Comparison of ENCODE assay signal across 27 mouse cellular contexts in genomic region chr17:46242993-46243392, GRCm38 (mm10). TPM values are rescaled to one million over a fixed set of nuclear protein-coding genes. Genes with fewer than 3 reads are reported as not detected.
DNase-seq lines count a peak whose midpoint lies in the region; ATAC-seq and TF ChIP-seq lines count a peak whose summit lies in the region.
"Had no signal": no experiment of that assay in that cellular context is flagged by ENCODE, and none has a peak within 500 bp of the region (broad histone marks: within the 10 kb centered on the region; RNA-seq: fewer than 3 reads in every experiment).

No protein-coding gene starts in this region.

- H3K27ac ChIP-seq in MEL (ENCODE audit: control insufficient read depth, low read depth, low read length), result no peak overlapping the region
- no peak overlapping the region for H3K27ac ChIP-seq in forebrain, embryonic 14.5 days (ENCODE audit: low read depth, low read length)
- H3K27ac ChIP-seq in heart, embryonic 11.5 days (ENCODE audit: low read depth, low read length), result no peak overlapping the region
- H3K27ac ChIP-seq: heart, embryonic 10.5 days; hindbrain, embryonic 14.5 days; intestine, embryonic 15.5 days; midbrain, embryonic 13.5 days; neural tube, embryonic 15.5 days; stomach, embryonic 15.5 days had no signal

- WGBS in large intestine, adult 2 months, result 25% methylated on average over 4 of the region's 4 CpGs
- WGBS in forebrain, embryonic 14.5 days, result 87% methylated on average over 4 of the region's 4 CpGs
- 84% methylated on average over 4 of the region's 4 CpGs for WGBS in heart, embryonic 11.5 days (ENCODE audit: insufficient replicate concordance)

- no peaks in the 10 kb centered on the region for H3K27me3 ChIP-seq in MEL (ENCODE audit: control insufficient read depth in 1 of 2, insufficient read depth in 2 of 2, low read length in 2 of 2)
- H3K27me3 ChIP-seq in forebrain, embryonic 14.5 days (replicated peaks; ENCODE audit: control insufficient read depth, insufficient read depth, low read length), result no peaks in the 10 kb centered on the region
- 0 out of 2 replicates have a peak, but pooled peaks cover 5% of the 10 kb centered on the region for H3K27me3 ChIP-seq in heart, embryonic 11.5 days (ENCODE audit: control insufficient read depth, insufficient read depth, low read length)
- H3K27me3 ChIP-seq: intestine, embryonic 15.5 days; midbrain, embryonic 13.5 days; neural tube, embryonic 15.5 days; Patski; stomach, embryonic 15.5 days had no signal

- no peak overlapping the region for H3K9ac ChIP-seq in MEL (ENCODE audit: control insufficient read depth, low read depth, low read length, poor library complexity, severe bottlenecking)
- no peak overlapping the region for H3K9ac ChIP-seq in forebrain, embryonic 14.5 days (ENCODE audit: low read length)
- no peak overlapping the region for H3K9ac ChIP-seq in heart, embryonic 11.5 days (ENCODE audit: low read depth, low read length)
- H3K9ac ChIP-seq: hindbrain, embryonic 14.5 days; intestine, embryonic 15.5 days; lung, embryonic 14.5 days; midbrain, embryonic 13.5 days; neural tube, embryonic 15.5 days; stomach, embryonic 15.5 days had no signal

- H3K36me3 ChIP-seq in MEL (ENCODE audit: control insufficient read depth in 1 of 2, insufficient read depth in 2 of 2, low read length in 2 of 2), result peaks cover 10% of the 10 kb centered on the region in 2 experiments
- peaks cover 84% of the 10 kb centered on the region for H3K36me3 ChIP-seq in forebrain, embryonic 14.5 days (ENCODE audit: control insufficient read depth, insufficient read depth, low read length)
- peaks cover 38% of the 10 kb centered on the region for H3K36me3 ChIP-seq in heart, embryonic 11.5 days (ENCODE audit: control insufficient read depth, insufficient read depth, low read length)

- TF ChIP-seq RAD21 in MEL (IDR thresholded peaks at IDR 0.05; ENCODE audit: low read depth, low read length), result no peak

- no peak overlapping the region for H3K4me3 ChIP-seq in MEL (ENCODE audit: control insufficient read depth in 1 of 2, insufficient read depth in 1 of 2, low read depth in 2 of 2, low read length in 2 of 2)
- H3K4me3 ChIP-seq in forebrain, embryonic 14.5 days (ENCODE audit: low read depth, low read length), result no peak overlapping the region
- H3K4me3 ChIP-seq in heart, embryonic 11.5 days (ENCODE audit: low read depth, low read length), result no peak overlapping the region
- H3K4me3 ChIP-seq: heart, embryonic 10.5 days; intestine, embryonic 15.5 days; midbrain, embryonic 13.5 days; neural tube, embryonic 15.5 days; stomach, embryonic 15.5 days had no signal

- peaks cover 0 to 6% of the 10 kb centered on the region in 2 experiments; a peak in 2 of 4 replicates for H3K4me1 ChIP-seq in MEL (ENCODE audit: control insufficient read depth in 1 of 2, insufficient read depth in 2 of 2, low read length in 2 of 2)
- H3K4me1 ChIP-seq in forebrain, embryonic 14.5 days (ENCODE audit: control insufficient read depth, insufficient read depth, low read length), result peaks cover 8% of the 10 kb centered on the region
- H3K4me1 ChIP-seq in heart, embryonic 11.5 days (ENCODE audit: control insufficient read depth, insufficient read depth, low read length), result peaks cover 19% of the 10 kb centered on the region

- ATAC-seq in forebrain, embryonic 14.5 days, result no peak
- no peak for ATAC-seq in heart, embryonic 11.5 days (replicated peaks; ENCODE audit: insufficient number of reproducible peaks, low FRiP score, low TSS enrichment)
- ATAC-seq: activated CD4-positive, CD25-positive, alpha-beta regulatory T cell, adult 4 months; intestine, embryonic 15.5 days; midbrain, embryonic 13.5 days; Patski had no signal

- DNase-seq in embryo, embryonic 10 days (ENCODE audit: low spot score), result peak; percentile 3
- DNase-seq in embryo, embryonic 9.5 days (ENCODE audit: extremely low spot score), result no peak
- DNase-seq in MEL (ENCODE audit: low read depth, low spot score), result no peak
- peak; percentile 63 for DNase-seq in large intestine, adult 2 months (ENCODE audit: low read depth, low spot score)
- peak; percentile 49 for DNase-seq in lung, postnatal 14 days
- DNase-seq in urinary bladder, adult 18-20 months (ENCODE audit: low spot score in 2 of 2), result no peak
- DNase-seq in forebrain, embryonic 14.5 days (ENCODE audit: low spot score), result no peak
- DNase-seq: B cell, adult 2 months; cerebellum, adult 9-11 months; embryo, embryonic 11 days; gastrocnemius, postnatal 36 days; heart, postnatal 14 days; kidney, postnatal 10 days; layer of hippocampus, postnatal 36 days; liver; lung, embryonic 14.5 days; spleen, adult 18-20 months; thymus, postnatal 25 days had no signal

- H3K4me2 ChIP-seq in forebrain, embryonic 14.5 days (ENCODE audit: low read length), result no peak overlapping the region
- no peak overlapping the region for H3K4me2 ChIP-seq in heart, embryonic 11.5 days
- H3K4me2 ChIP-seq: hindbrain, embryonic 14.5 days; intestine, embryonic 15.5 days; lung, embryonic 14.5 days; midbrain, embryonic 13.5 days; neural tube, embryonic 15.5 days; stomach, embryonic 15.5 days had no signal

- TF ChIP-seq EP300 in MEL (IDR thresholded peaks at IDR 0.05; ENCODE audit: low read depth in 1 of 2, low read length in 2 of 2), result no peak

- H3K9me3 ChIP-seq in MEL (replicated peaks; ENCODE audit: insufficient read depth, low read length), result no peaks in the 10 kb centered on the region
- no peaks in the 10 kb centered on the region for H3K9me3 ChIP-seq in forebrain, embryonic 14.5 days (replicated peaks; ENCODE audit: control insufficient read depth, low read length)
- no peaks in the 10 kb centered on the region for H3K9me3 ChIP-seq in heart, embryonic 11.5 days (replicated peaks; ENCODE audit: control insufficient read depth, low read length)
- H3K9me3 ChIP-seq: heart, embryonic 10.5 days; intestine, embryonic 15.5 days; midbrain, embryonic 13.5 days; neural tube, embryonic 15.5 days; stomach, embryonic 15.5 days had no signal

- no peak for TF ChIP-seq CTCF in MEL (IDR thresholded peaks at IDR 0.05 in 2 of 3, conservative IDR thresholded peaks at IDR 0.05 in 1 of 3; ENCODE audit: control insufficient read depth in 1 of 3, insufficient read depth in 1 of 3, low read depth in 2 of 3, low read length in 3 of 3, poor library complexity in 1 of 3, severe bottlenecking in 1 of 3)

- H3K79me2 ChIP-seq in MEL (ENCODE audit: control insufficient read depth, insufficient read depth, low read length, poor library complexity), result peaks cover 17% of the 10 kb centered on the region

- TF ChIP-seq POLR2A in MEL (IDR thresholded peaks at IDR 0.05; ENCODE audit: control insufficient read depth in 1 of 2, insufficient read depth in 1 of 2, low read depth in 1 of 2, low read length in 2 of 2, poor library complexity in 1 of 2), result no peak; a peak in 1 of 4 replicates

TF ChIP-seq in MEL, 35 proteins besides CTCF, POLR2A, EP300 and RAD21:
- TF ChIP-seq POLR2AphosphoS2 (IDR thresholded peaks at IDR 0.05; ENCODE audit: low read length) (peak; percentile 31; the same call in 1 of the 2 replicates), MYB (IDR thresholded peaks at IDR 0.05; ENCODE audit: low read depth, low read length) (no peak)
TF ChIP-seq in MEL: peak in this region for 1.

RNA-seq across cellular contexts. Expression of gene Polr1c, which starts 4.9 kb away (rescaled TPM):
- total RNA-seq in MEL (2012; rRNA removed), result 188 and 197 TPM in 2 replicates
- polyA plus RNA-seq in MEL (2012; ENCODE audit: insufficient read depth in 1 of 2, insufficient read length in 2 of 2, low read depth in 1 of 2, low replicate concordance in 2 of 2, missing spikeins in 1 of 2), result 100 to 1,000 TPM in 1 of 2 experiments, not detected in 1; 195 TPM
- polyA plus RNA-seq in large intestine, adult 2 months (2012; rRNA removed), result 44.9 and 47.8 TPM in 2 replicates
- 90.2 and 106 TPM in 2 replicates for polyA plus RNA-seq in forebrain, embryonic 14.5 days (2014; fragmentation: Nextera tagmentation; extraction: Ambion mirVana)
- 56.0 and 56.1 TPM in 2 replicates for polyA plus RNA-seq in heart, embryonic 11.5 days (2014; fragmentation: Nextera tagmentation; extraction: Ambion mirVana)

RNA-seq across cellular contexts. Expression of gene Yipf3, which starts 4.9 kb away (rescaled TPM):
- 18.9 and 20.8 TPM in 2 replicates for total RNA-seq in MEL (2012; rRNA removed)
- polyA plus RNA-seq in MEL (2012; ENCODE audit: insufficient read depth in 1 of 2, insufficient read length in 2 of 2, low read depth in 1 of 2, low replicate concordance in 2 of 2, missing spikeins in 1 of 2), result 10 to 100 TPM in 1 of 2 experiments, not detected in 1; 86.5 TPM
- polyA plus RNA-seq in large intestine, adult 2 months (2012; rRNA removed), result 170 and 187 TPM in 2 replicates
- polyA plus RNA-seq in forebrain, embryonic 14.5 days (2014; fragmentation: Nextera tagmentation; extraction: Ambion mirVana), result 97.5 and 102 TPM in 2 replicates
- 77.8 and 83.0 TPM in 2 replicates for polyA plus RNA-seq in heart, embryonic 11.5 days (2014; fragmentation: Nextera tagmentation; extraction: Ambion mirVana)

RNA-seq across cellular contexts. Expression of gene Lrrc73, which starts 10.3 kb away (rescaled TPM):
- 0.72 and 1.2 TPM in 2 replicates for total RNA-seq in MEL (2012; rRNA removed)
- polyA plus RNA-seq in MEL (2012; ENCODE audit: insufficient read depth in 1 of 2, insufficient read length in 2 of 2, low read depth in 1 of 2, low replicate concordance in 2 of 2, missing spikeins in 1 of 2), result 1 to 10 TPM in 1 of 2 experiments, not detected in 1; 3.5 TPM
- polyA plus RNA-seq in large intestine, adult 2 months (2012; rRNA removed), result 0.74 and 0.92 TPM in 2 replicates
- polyA plus RNA-seq in forebrain, embryonic 14.5 days (2014; fragmentation: Nextera tagmentation; extraction: Ambion mirVana), result 9.8 and 10.6 TPM in 2 replicates
- polyA plus RNA-seq in heart, embryonic 11.5 days (2014; fragmentation: Nextera tagmentation; extraction: Ambion mirVana), result 0.70 and 0.79 TPM in 2 replicates

RNA-seq across cellular contexts. Expression of gene Tjap1, which starts 39.8 kb away (rescaled TPM):
- 11.0 and 12.9 TPM in 2 replicates for total RNA-seq in MEL (2012; rRNA removed)
- polyA plus RNA-seq in MEL (2012; ENCODE audit: insufficient read depth in 1 of 2, insufficient read length in 2 of 2, low read depth in 1 of 2, low replicate concordance in 2 of 2, missing spikeins in 1 of 2), result 10 to 100 TPM in 1 of 2 experiments, not detected in 1; 41.2 TPM
- polyA plus RNA-seq in large intestine, adult 2 months (2012; rRNA removed), result 27.3 and 47.7 TPM in 2 replicates
- 22.8 and 23.9 TPM in 2 replicates for polyA plus RNA-seq in forebrain, embryonic 14.5 days (2014; fragmentation: Nextera tagmentation; extraction: Ambion mirVana)
- polyA plus RNA-seq in heart, embryonic 11.5 days (2014; fragmentation: Nextera tagmentation; extraction: Ambion mirVana), result 36.8 and 37.0 TPM in 2 replicates

RNA-seq across cellular contexts. Expression of gene Xpo5, which starts 40.4 kb away (rescaled TPM):
- 79.0 and 82.7 TPM in 2 replicates for total RNA-seq in MEL (2012; rRNA removed)
- polyA plus RNA-seq in MEL (2012; ENCODE audit: insufficient read depth in 1 of 2, insufficient read length in 2 of 2, low read depth in 1 of 2, low replicate concordance in 2 of 2, missing spikeins in 1 of 2), result 10 to 100 TPM; 47.5 to 93.4 TPM
- polyA plus RNA-seq in large intestine, adult 2 months (2012; rRNA removed), result 17.1 and 18.2 TPM in 2 replicates
- 50.5 and 50.9 TPM in 2 replicates for polyA plus RNA-seq in forebrain, embryonic 14.5 days (2014; fragmentation: Nextera tagmentation; extraction: Ambion mirVana)
- polyA plus RNA-seq in heart, embryonic 11.5 days (2014; fragmentation: Nextera tagmentation; extraction: Ambion mirVana), result 32.3 and 32.6 TPM in 2 replicates

Comparison
In these comparisons a context has a peak if more than half of its experiments do, and no peak if none do; other contexts are left out.
1. DNase-seq: peak in embryo, embryonic 10 days (single experiment), large intestine, adult 2 months (single experiment) and lung, postnatal 14 days (single experiment); none in embryo, embryonic 9.5 days (single experiment), MEL (single experiment), urinary bladder, adult 18-20 months (0 of 2) and forebrain, embryonic 14.5 days (single experiment).